Mouse (Mus musculus): ENCODE data around the gene Armc5. TPM values are rescaled to one million over a fixed set of nuclear protein-coding genes. Genes with fewer than 3 reads are reported as not detected.

Gene Armc5
- 35.2 and 59.5 TPM in 2 replicates for polyA plus RNA-seq (2012; rRNA removed; ENCODE audit: low replicate concordance)

DNA sequence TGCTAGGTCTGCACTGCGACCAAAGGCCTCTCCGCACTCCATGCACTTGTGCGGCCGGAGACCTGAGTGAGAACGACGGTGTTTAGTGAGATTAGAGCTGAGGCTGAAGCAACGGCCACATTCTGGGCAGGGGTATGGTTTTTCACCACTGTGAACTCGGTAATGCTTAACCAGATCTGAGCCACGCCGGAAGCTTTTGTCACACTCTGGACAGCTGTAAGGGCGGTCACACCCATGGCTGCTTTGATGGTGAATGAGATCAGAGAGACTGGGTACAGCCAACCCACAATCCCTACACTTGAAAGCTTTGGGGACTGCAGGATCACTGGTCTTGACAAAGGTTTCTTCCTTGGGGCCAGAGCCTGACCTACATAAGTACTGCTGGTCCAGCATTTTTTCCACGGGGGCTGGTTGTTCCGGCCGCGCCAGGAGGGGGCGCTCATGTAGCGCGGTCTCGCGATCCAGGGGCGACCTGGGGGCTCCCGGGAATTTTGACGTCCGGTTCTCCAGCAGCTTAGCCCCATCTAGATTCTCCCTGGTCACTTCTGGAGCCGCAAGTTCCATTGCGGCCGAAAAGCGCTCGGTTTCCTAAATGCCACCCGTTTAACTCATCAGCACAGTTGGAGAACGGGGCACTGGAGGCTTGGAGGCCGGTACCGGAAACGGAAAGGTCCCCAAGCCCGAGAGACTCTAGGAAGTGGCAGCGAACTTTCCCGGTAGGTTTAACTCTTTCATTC lies at the start of gene Armc5:
Gene Armc5, plus strand, starts transcription at position 487 of the 737 bp plus-strand sequence.

DNA sequence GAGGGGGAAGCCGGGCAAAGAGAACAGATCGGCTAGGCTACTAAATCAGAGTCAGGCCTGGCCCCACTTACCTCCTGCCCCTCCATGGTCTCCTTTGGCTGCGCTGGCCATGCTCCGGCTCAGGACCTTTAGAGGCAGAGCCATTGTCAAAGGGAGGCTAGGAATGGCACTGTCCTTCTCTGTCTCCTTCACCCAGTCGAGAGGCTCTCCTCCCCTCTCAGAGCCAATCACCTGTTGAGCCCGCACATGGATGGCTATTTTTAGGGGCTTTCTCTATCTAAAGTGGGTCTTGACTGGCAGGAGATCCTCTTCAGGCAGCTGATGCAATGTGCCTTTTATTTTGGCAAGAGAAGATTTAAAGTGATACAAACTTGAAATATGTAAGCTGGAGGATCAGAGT lies 31.0 kb upstream of the Armc5 start, which contains the start of gene Cox6a2:
Gene Cox6a2, minus strand, starts transcription at position 236 of the 400 bp plus-strand sequence.

DNA sequence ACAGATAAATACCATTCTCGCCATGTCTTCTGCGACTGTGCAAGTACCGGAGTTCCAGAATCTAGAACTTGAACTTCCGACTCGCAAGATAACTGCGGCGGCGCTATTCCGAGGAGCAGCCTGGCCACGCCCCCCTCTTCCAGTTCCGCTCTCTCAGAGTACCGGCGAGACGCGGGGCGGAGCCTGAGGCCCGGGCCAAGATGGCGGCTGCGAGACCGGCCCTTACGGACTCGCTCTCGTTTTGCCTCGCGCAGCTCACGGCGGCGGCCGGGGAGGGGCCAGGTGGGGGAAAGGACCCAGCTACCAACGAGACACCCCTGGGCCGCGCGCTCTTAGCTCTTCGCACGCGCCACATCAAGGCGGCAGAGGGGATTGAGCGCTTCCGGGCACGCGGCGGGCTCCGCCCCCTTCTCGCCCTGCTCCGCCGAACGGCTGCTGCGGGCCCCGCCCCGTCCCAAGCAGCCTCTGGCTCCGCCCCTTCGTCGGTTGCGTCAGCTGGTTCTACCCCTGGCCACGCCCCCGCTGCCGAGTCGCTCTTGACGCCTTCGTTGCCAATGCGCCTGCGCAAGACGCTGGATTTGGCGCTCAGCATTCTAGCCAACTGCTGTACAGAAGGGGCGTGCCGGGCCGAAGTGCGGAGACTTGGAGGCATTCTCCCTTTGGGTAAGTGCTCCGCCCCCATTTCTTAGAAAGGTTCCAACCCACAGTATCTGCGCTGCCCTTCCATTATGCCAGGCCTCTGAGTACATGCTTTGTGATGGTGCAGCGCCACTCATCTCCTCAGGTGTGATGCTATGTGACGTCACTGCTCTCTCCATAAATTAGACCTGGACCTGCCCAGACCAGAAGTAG lies 1.0 kb downstream of the Armc5 start, which contains the start of gene 9130023H24Rik:
Gene 9130023H24Rik, minus strand, starts transcription at position 105 of the 852 bp plus-strand sequence.

DNA sequence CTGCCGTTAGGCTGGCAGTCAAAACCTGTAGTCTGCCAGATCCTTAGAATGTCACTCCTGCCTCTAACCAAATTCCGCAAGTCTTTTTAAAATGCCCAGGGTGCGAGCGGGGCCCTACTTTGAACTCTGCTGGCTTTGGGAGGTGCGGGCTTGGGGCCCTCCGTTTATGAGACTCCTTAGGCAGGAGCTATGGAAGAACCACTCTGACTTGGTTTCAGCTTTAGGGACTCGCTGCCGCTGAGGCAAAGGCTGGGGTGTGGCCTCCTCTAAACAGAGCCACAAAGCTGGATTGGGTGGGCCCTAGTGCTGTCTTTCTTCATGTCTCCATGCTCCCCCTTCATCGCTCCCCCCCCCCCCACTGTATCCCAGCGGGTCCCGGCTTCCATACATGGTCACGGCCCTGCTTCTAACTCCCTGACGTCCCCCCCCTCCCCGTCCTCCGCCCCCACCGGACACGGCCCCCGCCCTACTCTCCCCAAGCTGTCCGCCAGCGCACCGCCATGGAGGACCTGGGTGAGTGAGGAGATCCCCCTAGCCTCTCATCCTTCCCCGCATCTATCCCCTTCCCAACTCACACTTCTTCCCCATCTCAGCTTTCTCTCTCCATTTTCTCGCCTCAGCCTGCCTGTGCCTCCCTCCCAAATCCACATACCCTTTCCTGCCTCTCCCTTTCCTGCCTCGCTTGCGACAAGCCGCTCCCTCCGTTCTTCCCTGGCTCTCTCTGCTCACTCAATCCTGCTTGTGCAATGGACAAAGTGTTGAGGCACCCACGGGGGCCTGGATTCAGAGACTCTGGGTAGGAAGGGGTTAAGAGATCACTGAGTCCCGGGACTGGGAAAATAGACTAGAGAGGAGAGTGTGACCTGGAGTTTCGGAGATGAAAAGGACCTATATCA lies 9.6 kb downstream of the Armc5 start, which contains the start of gene Tgfb1i1:
Gene Tgfb1i1, plus strand, starts transcription at position 317 of the 896 bp plus-strand sequence.

DNA sequence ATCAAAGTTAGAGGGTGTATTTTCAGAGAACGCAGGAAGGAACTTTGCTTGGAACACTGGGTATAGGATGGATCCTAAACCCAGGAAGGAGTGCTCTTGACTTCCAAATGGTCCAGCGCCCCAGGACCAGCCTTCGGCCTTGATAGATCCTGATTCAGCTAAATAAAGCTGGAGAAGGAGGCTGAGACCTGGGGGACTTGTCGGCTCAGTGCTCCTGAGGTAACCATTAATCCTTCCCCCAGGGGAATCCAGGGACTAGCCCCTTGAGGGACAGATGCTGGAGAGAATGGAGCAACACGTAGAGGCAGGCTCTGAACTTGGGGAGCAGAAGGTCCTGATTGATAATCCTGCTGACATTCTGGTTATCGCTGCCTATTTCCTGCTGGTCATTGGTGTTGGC lies 28.3 kb downstream of the Armc5 start, which contains the start of gene Slc5a2:
Gene Slc5a2, plus strand, starts transcription at position 247 of the 400 bp plus-strand sequence.

Other genes with a start within 250 kb of the Armc5 start
- gene Pycard, start 243.5 kb upstream of the Armc5 start, polyA plus RNA-seq (2012; rRNA removed; ENCODE audit: low replicate concordance): 473 and 516 TPM in 2 replicates
- 7.3 and 7.8 TPM in 2 replicates for gene Trim72, start 233.4 kb upstream of the Armc5 start, polyA plus RNA-seq (2012; rRNA removed; ENCODE audit: low replicate concordance)
- gene Itgam, start 174.7 kb upstream of the Armc5 start, polyA plus RNA-seq (2012; rRNA removed; ENCODE audit: low replicate concordance): 2.8 TPM in 2 replicates
- gene Gm49368, start 174.7 kb upstream of the Armc5 start, polyA plus RNA-seq (2012; rRNA removed; ENCODE audit: low replicate concordance): 0.04 TPM in 1 of 2 replicates, not detected in the other
- gene Itgax, start 107.8 kb upstream of the Armc5 start, polyA plus RNA-seq (2012; rRNA removed; ENCODE audit: low replicate concordance): 2.2 and 5.2 TPM in 2 replicates
- 0.95 and 1.9 TPM in 2 replicates for gene Itgad, start 83.0 kb upstream of the Armc5 start, polyA plus RNA-seq (2012; rRNA removed; ENCODE audit: low replicate concordance)
- 1.7 and 4.1 TPM in 2 replicates for gene Cox6a2, start 31.0 kb upstream of the Armc5 start, polyA plus RNA-seq (2012; rRNA removed; ENCODE audit: low replicate concordance)
- 0.63 and 0.82 TPM in 2 replicates for gene 9130023H24Rik, start 689 bp downstream of the Armc5 start, polyA plus RNA-seq (2012; rRNA removed; ENCODE audit: low replicate concordance)
- 49.0 and 70.7 TPM in 2 replicates for gene Tgfb1i1, start 9.5 kb downstream of the Armc5 start, polyA plus RNA-seq (2012; rRNA removed; ENCODE audit: low replicate concordance)
- 0.20 and 0.23 TPM in 2 replicates for gene Slc5a2, start 28.3 kb downstream of the Armc5 start, polyA plus RNA-seq (2012; rRNA removed; ENCODE audit: low replicate concordance)
- 69.4 and 92.1 TPM in 2 replicates for gene BC017158, start 60.8 kb downstream of the Armc5 start, polyA plus RNA-seq (2012; rRNA removed; ENCODE audit: low replicate concordance)
- gene Rgs10, start 181.4 kb downstream of the Armc5 start, polyA plus RNA-seq (2012; rRNA removed; ENCODE audit: low replicate concordance): 6.9 and 9.4 TPM in 2 replicates
- 9.5 and 12.0 TPM in 2 replicates for gene Tial1, start 224.4 kb downstream of the Armc5 start, polyA plus RNA-seq (2012; rRNA removed; ENCODE audit: low replicate concordance)